Comparison of ENCODE assay signal across 8 mouse cellular contexts in genomic region chr4:152351422-152352305, GRCm38 (mm10). TPM values are rescaled to one million over a fixed set of nuclear protein-coding genes. Genes with fewer than 3 reads are reported as not detected.
A peak's percentile ranks its signal among the peaks of the same experiment; 100 is the strongest.
DNase-seq lines count a peak whose midpoint lies in the region; TF ChIP-seq lines count a peak whose summit lies in the region.

No protein-coding gene starts in this region.

- H3K27ac ChIP-seq in olfactory bulb, adult 2 months (ENCODE audit: insufficient read depth, low read depth, low read length): 0 out of 2 replicates have a peak overlapping the region, but pooled peaks have one; percentile 74

- H3K4me3 ChIP-seq in lung, adult 2 months (replicated peaks; ENCODE audit: extremely low read depth, low read depth, low read length): no peak overlapping the region
- no peak overlapping the region for H3K4me3 ChIP-seq in olfactory bulb, adult 2 months (ENCODE audit: insufficient read depth, low read depth, low read length)

- TF ChIP-seq CTCF in lung, adult 2 months (IDR thresholded peaks at IDR 0.05; ENCODE audit: insufficient read depth, low read length): no peak
- TF ChIP-seq CTCF in olfactory bulb, adult 2 months (IDR thresholded peaks at IDR 0.05; ENCODE audit: insufficient read depth, low read depth, low read length): no peak

- 15% methylated on average over 14 of the region's 14 CpGs for WGBS in lung, adult 2 months
- 26% methylated on average over 14 of the region's 14 CpGs for WGBS in olfactory bulb, adult 2 months

- no peaks in the 10 kb centered on the region for H3K4me1 ChIP-seq in lung, adult 2 months (ENCODE audit: control insufficient read depth, insufficient read depth, low read length)
- H3K4me1 ChIP-seq in olfactory bulb, adult 2 months (ENCODE audit: control insufficient read depth, insufficient read depth, low read length): peaks cover 75% of the 10 kb centered on the region

- 0 out of 2 replicates have a peak, but pooled peaks have one; percentile 2 for TF ChIP-seq POLR2A in lung, adult 2 months (IDR thresholded peaks at IDR 0.05; ENCODE audit: borderline replicate concordance, extremely low read depth, low read depth, low read length)
- no peak for TF ChIP-seq POLR2A in olfactory bulb, adult 2 months (IDR thresholded peaks at IDR 0.05; ENCODE audit: insufficient read depth, low read depth, low read length)

- DNase-seq in left cerebral cortex, adult 18-20 months (ENCODE audit: low spot score in 2 of 2): peak; percentile 48 to 57
- no peak for DNase-seq in left cerebral cortex, adult 9 months (ENCODE audit: low spot score in 2 of 2)
- peak; percentile 62 for DNase-seq in embryo, embryonic 10.5 days (ENCODE audit: low spot score)
- DNase-seq in lung, adult 2 months: no peak
- no peak for DNase-seq in kidney, adult 18-20 months
- no peak for DNase-seq in liver
- DNase-seq in ovary, postnatal 10 days (ENCODE audit: low spot score): no peak

RNA-seq across cellular contexts. Expression of gene Chd5, which starts 13.2 kb away (rescaled TPM):
- 100 to 1,000 TPM; 172 to 179 TPM for total RNA-seq in left cerebral cortex, adult 18-20 months (2021)
- 0.85 and 0.99 TPM in 2 replicates for polyA plus RNA-seq in lung, adult 2 months (2012; rRNA removed)
- polyA plus RNA-seq in olfactory bulb, adult 2 months (2012; ENCODE audit: insufficient read depth, insufficient read length, low replicate concordance, missing spikeins): 36.3 TPM in 1 of 2 replicates, not detected in the other

RNA-seq across cellular contexts. Expression of gene Rpl22, which starts 26.1 kb away (rescaled TPM):
- 100 to 1,000 TPM; 162 to 191 TPM for total RNA-seq in left cerebral cortex, adult 18-20 months (2021)
- polyA plus RNA-seq in lung, adult 2 months (2012; rRNA removed): 20.3 and 43.0 TPM in 2 replicates
- polyA plus RNA-seq in olfactory bulb, adult 2 months (2012; ENCODE audit: insufficient read depth, insufficient read length, low replicate concordance, missing spikeins): not detected in 2 replicates

RNA-seq across cellular contexts. Expression of gene Rnf207, which starts 32.9 kb away (rescaled TPM):
- total RNA-seq in left cerebral cortex, adult 18-20 months (2021): 10 to 100 TPM; 18.9 to 20.8 TPM
- 5.8 and 5.9 TPM in 2 replicates for polyA plus RNA-seq in lung, adult 2 months (2012; rRNA removed)
- not detected in 2 replicates for polyA plus RNA-seq in olfactory bulb, adult 2 months (2012; ENCODE audit: insufficient read depth, insufficient read length, low replicate concordance, missing spikeins)

RNA-seq across cellular contexts. Expression of gene Icmt, which starts 54.6 kb away (rescaled TPM):
- 10 to 100 TPM; 49.8 to 58.4 TPM for total RNA-seq in left cerebral cortex, adult 18-20 months (2021)
- 32.2 and 36.4 TPM in 2 replicates for polyA plus RNA-seq in lung, adult 2 months (2012; rRNA removed)
- polyA plus RNA-seq in olfactory bulb, adult 2 months (2012; ENCODE audit: insufficient read depth, insufficient read length, low replicate concordance, missing spikeins): not detected in 2 replicates

Comparison
In these comparisons a context has a peak if more than half of its experiments do, and no peak if none do; other contexts are left out.
1. DNase-seq: peak in left cerebral cortex, adult 18-20 months (2 of 2) and embryo, embryonic 10.5 days (single experiment); none in left cerebral cortex, adult 9 months (0 of 2), lung, adult 2 months (single experiment), kidney, adult 18-20 months (single experiment), liver (single experiment) and ovary, postnatal 10 days (single experiment).